Mouse (Mus musculus): ENCODE measurements around the gene Mmp19. TPM values are rescaled to one million over a fixed set of nuclear protein-coding genes. Genes with fewer than 3 reads are reported as not detected.
A peak's percentile ranks its signal among the peaks of the same experiment; 100 is the strongest.

The Mmp19 gene
- polyA plus RNA-seq, 2 experiments, result 8.0 to 8.3 TPM

DNA sequence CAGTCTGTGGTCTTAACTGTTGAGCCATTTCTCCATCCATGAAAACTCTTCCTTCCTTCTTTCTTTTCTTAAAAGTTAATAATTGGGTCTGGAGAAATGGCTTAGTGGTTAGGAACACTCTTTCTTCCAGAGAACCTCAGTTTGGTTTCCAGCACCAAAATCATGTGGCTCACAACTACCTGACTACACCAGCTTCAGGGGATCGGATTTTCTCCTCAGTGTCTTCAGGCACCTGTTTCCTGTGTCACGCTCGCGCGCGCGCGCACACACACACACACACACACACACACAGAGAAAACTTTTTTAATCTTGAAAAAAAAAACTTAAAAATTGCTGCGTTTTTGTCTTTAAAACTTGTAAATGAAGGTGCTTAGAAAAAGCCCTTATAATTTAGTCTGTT lies 33.1 kb downstream of the Mmp19 start:
- TF ChIP-seq EP300 (IDR thresholded peaks at IDR 0.05; ENCODE audit: low read depth) (no peak), CTCF (IDR thresholded peaks at IDR 0.05; ENCODE audit: low read depth) (no peak)
- ATAC-seq (ENCODE audit: insufficient read depth) (no peak), DNase-seq (ENCODE audit: low read depth in 3 of 3, low spot score in 3 of 3) (no peak)
- H3K4me1 ChIP-seq (replicated peaks; ENCODE audit: control insufficient read depth in 2 of 2, insufficient read depth in 2 of 2, low read length in 1 of 2), result peaks cover 9 to 10% of the 10 kb centered on the region in 2 experiments
- H3K4me2 ChIP-seq (ENCODE audit: low read depth), result peak overlapping the region; percentile 23; the same call in 1 of the 2 replicates
- 88% methylated on average over 9 of the region's 9 CpGs for WGBS (ENCODE audit: insufficient replicate concordance)
- no peak overlapping the region for H3K27ac ChIP-seq
- H3K27me3 ChIP-seq (ENCODE audit: control insufficient read depth, insufficient read depth, low read length), result no peaks in the 10 kb centered on the region
- H3K4me3 ChIP-seq (ENCODE audit: insufficient read depth in 1 of 2, low read depth in 2 of 2, low read length in 2 of 2), result no peak overlapping the region
- no peaks in the 10 kb centered on the region for H3K9me3 ChIP-seq (ENCODE audit: control insufficient read depth, low read length)
- peaks cover 16% of the 10 kb centered on the region for H3K36me3 ChIP-seq (replicated peaks; ENCODE audit: control insufficient read depth, insufficient read depth, low read depth)
- H3K9ac ChIP-seq (replicated peaks), result no peak overlapping the region

- peaks cover 12 to 19% of the 10 kb centered on the region in 2 experiments for H3K4me1 ChIP-seq (replicated peaks; ENCODE audit: control insufficient read depth in 2 of 2, insufficient read depth in 2 of 2, low read length in 1 of 2)
- TF ChIP-seq CTCF (IDR thresholded peaks at IDR 0.05; ENCODE audit: low read depth) (no peak), EP300 (IDR thresholded peaks at IDR 0.05; ENCODE audit: low read depth) (no peak)
- DNase-seq (ENCODE audit: low read depth in 3 of 3, low spot score in 3 of 3), result no peak
Observed at GRCm38 (mm10) chr10:128837400-128837799, 46.7 kb downstream of the Mmp19 start.

DNA sequence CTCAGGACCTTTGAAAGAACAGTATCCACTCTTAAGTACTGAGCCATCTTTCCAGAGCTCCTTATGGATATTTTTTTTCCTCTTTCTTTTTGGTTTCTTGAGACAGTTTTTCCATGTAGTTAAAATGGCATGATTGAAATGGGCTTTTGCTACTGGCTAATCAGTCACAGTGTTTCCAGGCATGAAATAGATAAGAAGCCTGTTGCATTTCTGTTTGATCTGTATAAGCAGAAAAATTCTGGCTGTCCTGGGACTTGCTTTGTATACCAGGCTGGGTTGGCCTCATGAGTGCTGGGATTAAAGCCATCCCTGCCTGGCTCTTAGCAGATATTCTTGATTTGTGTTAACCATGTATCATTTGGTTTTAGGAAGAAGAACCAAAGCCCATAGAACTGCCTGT lies 48.7 kb downstream of the Mmp19 start:
- DNase-seq (ENCODE audit: low read depth in 3 of 3, low spot score in 3 of 3) (no peak), ATAC-seq (ENCODE audit: insufficient read depth) (peak; percentile 66; the same call in 1 of the 2 replicates)
- no peaks in the 10 kb centered on the region for H3K27me3 ChIP-seq (ENCODE audit: control insufficient read depth, insufficient read depth, low read length)
- H3K36me3 ChIP-seq (replicated peaks; ENCODE audit: control insufficient read depth, insufficient read depth, low read depth), result peaks cover 48% of the 10 kb centered on the region
- no peak overlapping the region for H3K4me3 ChIP-seq (ENCODE audit: insufficient read depth in 1 of 2, low read depth in 2 of 2, low read length in 2 of 2)
- H3K27ac ChIP-seq, result peak overlapping the region; percentile 33; the same call in 1 of the 2 replicates
- H3K9me3 ChIP-seq (ENCODE audit: control insufficient read depth, low read length), result no peaks in the 10 kb centered on the region
- TF ChIP-seq CTCF (IDR thresholded peaks at IDR 0.05; ENCODE audit: low read depth) (no peak), EP300 (IDR thresholded peaks at IDR 0.05; ENCODE audit: low read depth) (peak; percentile 55; the same call in 1 of the 2 replicates)
- H3K4me2 ChIP-seq (ENCODE audit: low read depth), result peak overlapping the region; percentile 22
- no peak overlapping the region for H3K9ac ChIP-seq (replicated peaks)
- H3K4me1 ChIP-seq (replicated peaks; ENCODE audit: control insufficient read depth in 2 of 2, insufficient read depth in 2 of 2, low read length in 1 of 2), result peaks cover 12 to 19% of the 10 kb centered on the region in 2 experiments

More at GRCm38 (mm10) chr10:128837400-128837799, 46.7 kb downstream of the Mmp19 start:
- H3K9ac ChIP-seq (replicated peaks), result no peak overlapping the region
- H3K27me3 ChIP-seq (ENCODE audit: control insufficient read depth, insufficient read depth, low read length), result no peaks in the 10 kb centered on the region
- H3K27ac ChIP-seq, result no peak overlapping the region
- no peaks in the 10 kb centered on the region for H3K9me3 ChIP-seq (ENCODE audit: control insufficient read depth, low read length)
- H3K4me2 ChIP-seq (ENCODE audit: low read depth), result no peak overlapping the region
- peaks cover 45% of the 10 kb centered on the region for H3K36me3 ChIP-seq (replicated peaks; ENCODE audit: control insufficient read depth, insufficient read depth, low read depth)
- ATAC-seq (ENCODE audit: insufficient read depth), result no peak
- H3K4me3 ChIP-seq (ENCODE audit: insufficient read depth in 1 of 2, low read depth in 2 of 2, low read length in 2 of 2), result no peak overlapping the region

GRCm38 (mm10) chr10:128840612-128841011 lies 49.9 kb downstream of the Mmp19 start:
- H3K9me3 ChIP-seq (ENCODE audit: control insufficient read depth, low read length), result no peaks in the 10 kb centered on the region
- peak overlapping the region; percentile 39; the same call in 1 of the 2 replicates for H3K27ac ChIP-seq
- TF ChIP-seq EP300 (IDR thresholded peaks at IDR 0.05; ENCODE audit: low read depth), result peak; percentile 72
- no peak for TF ChIP-seq CTCF (IDR thresholded peaks at IDR 0.05; ENCODE audit: low read depth)
- H3K27me3 ChIP-seq (ENCODE audit: control insufficient read depth, insufficient read depth, low read length), result no peaks in the 10 kb centered on the region
- H3K36me3 ChIP-seq (replicated peaks; ENCODE audit: control insufficient read depth, insufficient read depth, low read depth), result peaks cover 45% of the 10 kb centered on the region
- H3K4me2 ChIP-seq (ENCODE audit: low read depth), result peak overlapping the region; percentile 25; the same call in 1 of the 2 replicates
- H3K9ac ChIP-seq (replicated peaks), result no peak overlapping the region; the same call in 1 of the 2 replicates
- H3K4me1 ChIP-seq (replicated peaks; ENCODE audit: control insufficient read depth in 2 of 2, insufficient read depth in 2 of 2, low read length in 1 of 2), result peaks cover 12 to 19% of the 10 kb centered on the region in 2 experiments
- ATAC-seq (ENCODE audit: insufficient read depth) (peak; percentile 54), DNase-seq (ENCODE audit: low read depth in 3 of 3, low spot score in 3 of 3) (peak in 1 of 3 experiments; percentile 16)
- no peak overlapping the region for H3K4me3 ChIP-seq (ENCODE audit: insufficient read depth in 1 of 2, low read depth in 2 of 2, low read length in 2 of 2)

DNA sequence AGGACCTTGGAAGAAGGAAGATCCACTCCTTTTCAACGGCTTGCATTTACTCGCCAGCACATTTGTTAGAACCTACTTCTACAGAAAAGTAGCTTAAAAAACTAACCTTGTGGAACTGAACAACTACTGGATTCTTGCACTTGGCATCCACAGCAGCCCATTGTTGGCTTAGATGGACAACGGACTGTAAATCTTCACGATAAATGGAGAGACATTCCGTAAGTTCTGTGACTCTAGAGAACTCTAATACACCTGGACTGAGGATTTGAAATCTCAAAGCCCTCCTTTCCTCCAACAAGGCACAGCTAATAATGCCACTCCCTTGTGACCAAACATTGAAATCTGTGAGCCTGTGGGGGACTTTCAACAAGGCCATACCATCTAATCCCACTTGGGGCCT lies 52.5 kb downstream of the Mmp19 start:
- TF ChIP-seq EP300 (IDR thresholded peaks at IDR 0.05; ENCODE audit: low read depth) (no peak), CTCF (IDR thresholded peaks at IDR 0.05; ENCODE audit: low read depth) (no peak)
- ATAC-seq (ENCODE audit: insufficient read depth) (no peak), DNase-seq (ENCODE audit: low read depth in 3 of 3, low spot score in 3 of 3) (no peak)
- no peak overlapping the region for H3K4me3 ChIP-seq (ENCODE audit: insufficient read depth in 1 of 2, low read depth in 2 of 2, low read length in 2 of 2)
- WGBS (ENCODE audit: insufficient replicate concordance), result 83% methylated on average over 5 of the region's 5 CpGs
- peaks cover 12 to 19% of the 10 kb centered on the region in 2 experiments for H3K4me1 ChIP-seq (replicated peaks; ENCODE audit: control insufficient read depth in 2 of 2, insufficient read depth in 2 of 2, low read length in 1 of 2)
- no peak overlapping the region for H3K4me2 ChIP-seq (ENCODE audit: low read depth)
- peaks cover 49% of the 10 kb centered on the region for H3K36me3 ChIP-seq (replicated peaks; ENCODE audit: control insufficient read depth, insufficient read depth, low read depth)
- H3K27ac ChIP-seq, result no peak overlapping the region
- H3K27me3 ChIP-seq (ENCODE audit: control insufficient read depth, insufficient read depth, low read length), result no peaks in the 10 kb centered on the region
- H3K9ac ChIP-seq (replicated peaks), result no peak overlapping the region
- H3K9me3 ChIP-seq (ENCODE audit: control insufficient read depth, low read length), result no peaks in the 10 kb centered on the region
